Comparison of ENCODE assay signal across 7 mouse cellular contexts in the genomic region with DNA sequence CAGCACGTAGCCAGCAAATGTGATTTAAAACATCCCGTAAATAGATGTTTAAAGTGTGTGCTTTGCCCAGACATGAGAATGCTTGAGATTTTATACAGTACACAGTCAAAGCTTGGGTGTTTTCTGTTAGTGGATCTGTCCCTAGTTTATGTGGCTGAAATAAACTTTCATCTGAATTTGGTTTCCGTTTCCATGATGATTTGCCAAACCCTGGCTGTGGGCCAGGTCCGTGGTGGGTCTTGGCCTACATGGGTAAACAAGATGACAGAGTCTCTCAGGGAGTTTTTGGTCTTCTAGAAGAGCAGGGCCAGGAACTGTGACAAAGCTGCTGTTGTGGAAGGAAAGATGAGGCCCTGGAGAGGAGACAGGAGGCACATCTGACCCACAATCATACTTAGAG.
DNase-seq lines count a peak whose midpoint lies in the region; ATAC-seq and TF ChIP-seq lines count a peak whose summit lies in the region.

No protein-coding gene starts in this region.

- no peak overlapping the region for H3K4me3 ChIP-seq in stomach, embryonic 15.5 days (replicated peaks)
- H3K4me3 ChIP-seq in stomach, postnatal 0 days (ENCODE audit: low read depth, low read length), result no peak overlapping the region
- no peak overlapping the region for H3K4me3 ChIP-seq in forebrain, embryonic 14.5 days (ENCODE audit: low read depth, low read length)

- no peaks in the 10 kb centered on the region for H3K36me3 ChIP-seq in stomach, embryonic 15.5 days
- no peaks in the 10 kb centered on the region for H3K36me3 ChIP-seq in stomach, postnatal 0 days (ENCODE audit: control insufficient read depth, insufficient read depth, low read length)
- no peaks in the 10 kb centered on the region for H3K36me3 ChIP-seq in forebrain, embryonic 14.5 days (ENCODE audit: control insufficient read depth, insufficient read depth, low read length)

- 51% methylated on average over 4 of the region's 4 CpGs for WGBS in stomach, embryonic 15.5 days
- WGBS in stomach, postnatal 0 days, result 35% methylated on average over 4 of the region's 4 CpGs
- WGBS in forebrain, embryonic 14.5 days, result 87% methylated on average over 4 of the region's 4 CpGs

- H3K9me3 ChIP-seq in stomach, embryonic 15.5 days, result no peaks in the 10 kb centered on the region
- H3K9me3 ChIP-seq in stomach, postnatal 0 days (ENCODE audit: control insufficient read depth, low read length), result no peaks in the 10 kb centered on the region
- no peaks in the 10 kb centered on the region for H3K9me3 ChIP-seq in forebrain, embryonic 14.5 days (replicated peaks; ENCODE audit: control insufficient read depth, low read length)

- DNase-seq in stomach, postnatal 0 days (ENCODE audit: low spot score), result no peak
- peak; percentile 73 to 76 for DNase-seq in cerebellum, postnatal 10 days
- DNase-seq in naive thymus-derived CD4-positive, alpha-beta T cell, adult 2 months (ENCODE audit: low read depth), result peak; percentile 95
- no peak for DNase-seq in forebrain, embryonic 14.5 days (ENCODE audit: low spot score)
- no peak for DNase-seq in neural tube, embryonic 10.5 days (ENCODE audit: extremely low spot score, low spot score)

- peak overlapping the region; percentile 59; the same call in 1 of the 2 replicates for H3K27ac ChIP-seq in stomach, embryonic 15.5 days
- no peak overlapping the region for H3K27ac ChIP-seq in stomach, postnatal 0 days (replicated peaks)
- H3K27ac ChIP-seq in forebrain, embryonic 14.5 days (ENCODE audit: low read depth, low read length), result no peak overlapping the region

- 0 out of 2 replicates have a peak, but pooled peaks cover 3% of the 10 kb centered on the region for H3K4me1 ChIP-seq in stomach, embryonic 15.5 days
- 0 out of 2 replicates have a peak, but pooled peaks cover 3% of the 10 kb centered on the region for H3K4me1 ChIP-seq in stomach, postnatal 0 days (replicated peaks; ENCODE audit: control insufficient read depth, insufficient read depth)
- H3K4me1 ChIP-seq in forebrain, embryonic 14.5 days (ENCODE audit: control insufficient read depth, insufficient read depth, low read length), result peaks cover 4% of the 10 kb centered on the region; the same call in 1 of the 2 replicates

- H3K9ac ChIP-seq in stomach, embryonic 15.5 days, result no peak overlapping the region
- no peak overlapping the region for H3K9ac ChIP-seq in stomach, postnatal 0 days (ENCODE audit: low read length)
- no peak overlapping the region for H3K9ac ChIP-seq in forebrain, embryonic 14.5 days (ENCODE audit: low read length)

- no peak for TF ChIP-seq CTCF in stomach, postnatal 0 days (IDR thresholded peaks at IDR 0.05; ENCODE audit: low read depth)

- no peak for ATAC-seq in stomach, embryonic 15.5 days (ENCODE audit: insufficient read depth, low FRiP score, low read depth)
- no peak for ATAC-seq in stomach, postnatal 0 days (ENCODE audit: low FRiP score, low TSS enrichment)
- peak; percentile 46 for ATAC-seq in inflammation-experienced regulatory T-cells, adult 6 months
- no peak for ATAC-seq in forebrain, embryonic 14.5 days

- no peaks in the 10 kb centered on the region for H3K27me3 ChIP-seq in stomach, embryonic 15.5 days (replicated peaks)
- no peaks in the 10 kb centered on the region for H3K27me3 ChIP-seq in stomach, postnatal 0 days (ENCODE audit: control insufficient read depth, insufficient read depth, low read length)
- H3K27me3 ChIP-seq in forebrain, embryonic 14.5 days (replicated peaks; ENCODE audit: control insufficient read depth, insufficient read depth, low read length), result no peaks in the 10 kb centered on the region

- no peak overlapping the region for H3K4me2 ChIP-seq in stomach, embryonic 15.5 days
- no peak overlapping the region for H3K4me2 ChIP-seq in stomach, postnatal 0 days (replicated peaks; ENCODE audit: low read depth)
- no peak overlapping the region for H3K4me2 ChIP-seq in forebrain, embryonic 14.5 days (ENCODE audit: low read length)

- TF ChIP-seq EP300 in stomach, postnatal 0 days (optimal IDR thresholded peaks at IDR 0.05), result no peak

Comparison
In these comparisons a context has a peak if more than half of its experiments do, and no peak if none do; other contexts are left out.
1. DNase-seq: peak in cerebellum, postnatal 10 days (2 of 2) and naive thymus-derived CD4-positive, alpha-beta T cell, adult 2 months (single experiment); none in stomach, postnatal 0 days (single experiment), forebrain, embryonic 14.5 days (single experiment) and neural tube, embryonic 10.5 days (single experiment).